Mouse (Mus musculus) intestine, embryonic 14.5 days (tissue): ENCODE measurements around the gene Cnnm3. TPM values are rescaled to one million over a fixed set of nuclear protein-coding genes. Genes with fewer than 3 reads are reported as not detected.
A peak's percentile ranks its signal among the peaks of the same experiment; 100 is the strongest.

Experiments
- ATAC-seq: fragments of 200-750 bp; cut with Nextera tagmentation; replicated peaks from 2 replicates; pipeline ENCODE4 v1.8.0; 2017; ENCODE audit warnings: low read depth, moderate number of reproducible peaks, moderate TSS enrichment, moderate library complexity; ENCODE audit not compliant: low FRiP score, low TSS enrichment
- DNase-seq: peaks from one replicate; pipeline ENCODE4 v3.0.0-alpha.2; 2018; ENCODE audit warnings: low spot score
- H3K27ac ChIP-seq: fragments of 300-500 bp; sonication (generic); 2 replicates; pipeline ENCODE4 v1.5.1; 2014; ENCODE audit warnings: low read depth, mild to moderate bottlenecking, control low read depth
- H3K27me3 ChIP-seq: fragments of 300-500 bp; sonication (generic); replicated peaks from 2 replicates; pipeline ENCODE4 v1.6.1; 2014; ENCODE audit warnings: low read length, control low read depth; ENCODE audit not compliant: control insufficient read depth, insufficient read depth
- H3K36me3 ChIP-seq: fragments of 300-500 bp; sonication (generic); 2 replicates; pipeline ENCODE4 v1.6.1; 2014; ENCODE audit warnings: low read length, control low read depth; ENCODE audit not compliant: control insufficient read depth, insufficient read depth
- H3K4me1 ChIP-seq: fragments of 300-500 bp; sonication (generic); replicated peaks from 2 replicates; pipeline ENCODE4 v1.6.1; 2014; ENCODE audit warnings: low read length, control low read depth, mixed read lengths; ENCODE audit not compliant: control insufficient read depth, insufficient read depth
- H3K4me2 ChIP-seq: fragments of 300-500 bp; sonication (generic); 2 replicates; pipeline ENCODE4 v1.6.1; 2014; ENCODE audit warnings: low read length
- H3K4me3 ChIP-seq: fragments of 300-500 bp; sonication (generic); 2 replicates; pipeline ENCODE4 v1.5.1; 2014; ENCODE audit warnings: low read depth, low read length, control low read depth, mixed read lengths
- H3K9ac ChIP-seq: fragments of 300-500 bp; sonication (generic); 2 replicates; pipeline ENCODE4 v1.6.1; 2014; ENCODE audit warnings: mild to moderate bottlenecking, low read length
- H3K9me3 ChIP-seq: fragments of 300-500 bp; sonication (generic); 2 replicates; pipeline ENCODE4 v1.6.1; 2016; ENCODE audit warnings: low read length, control low read depth; ENCODE audit not compliant: control insufficient read depth
- WGBS: fragments of 180-500 bp; shearing (Covaris S2); extraction: QIAGEN DNeasy Blood & Tissue Kit; methylation state at CpG from one replicate; pipeline ENCODE4 v1.1.7; 2014; 5-methylcytosine and 5-hydroxymethylcytosine counted together
- polyA plus RNA-seq: library from polyadenylated mRNA; unstranded; fragments of >200 nt; fragmentation: Nextera tagmentation; extraction: Ambion mirVana; gene quantifications from 2 replicates; pipeline ENCODE4 v1.2.1, GENCODE M21; 2014

Cnnm3 gene
- polyA plus RNA-seq = 5.4 and 6.2 TPM in 2 replicates

GRCm38 (mm10) chr1:36511289-36512021 lies at the start of gene Cnnm3:
Gene Cnnm3 (plus strand): TSS chr1:36511867.
- Histone ChIP-seq H3K4me1 (peaks cover 14% of the 10 kb centered on the region), H3K36me3 (peaks cover 13% of the 10 kb centered on the region), H3K27me3 (no peaks in the 10 kb centered on the region), H3K4me2 (peak within 1 kb of the TSS; percentile 91), H3K9me3 (no peaks in the 10 kb centered on the region), H3K27ac (peak within 1 kb of the TSS; percentile 96), H3K9ac (peak within 1 kb of the TSS; percentile 74), H3K4me3 (peak within 1 kb of the TSS; percentile 96)
- peak; percentile 98 for ATAC-seq
- 2% methylated on average over 47 of the region's 51 CpGs for WGBS
- peak; percentile 100 for DNase-seq

- H3K4me1 ChIP-seq = no peaks in the 10 kb centered on the region
- H3K4me3 ChIP-seq = no peak overlapping the region
- DNase-seq (no peak), ATAC-seq (no peak)
- no peaks in the 10 kb centered on the region for H3K9me3 ChIP-seq
- no peak overlapping the region for H3K27ac ChIP-seq
- H3K27me3 ChIP-seq = no peaks in the 10 kb centered on the region
- no peak overlapping the region for H3K4me2 ChIP-seq
- no peak overlapping the region for H3K9ac ChIP-seq
- no peaks in the 10 kb centered on the region for H3K36me3 ChIP-seq
- 18% methylated on average over 4 of the region's 4 CpGs for WGBS
Measured at GRCm38 (mm10) chr1:36465641-36466160, 46.0 kb upstream of the Cnnm3 start.

GRCm38 (mm10) chr1:36467446-36467845 lies 44.2 kb upstream of the Cnnm3 start:
- WGBS = 59% methylated on average over 5 of the region's 5 CpGs
- Histone ChIP-seq H3K36me3 (no peaks in the 10 kb centered on the region), H3K4me1 (peaks cover 4% of the 10 kb centered on the region), H3K4me2 (no peak overlapping the region), H3K27ac (no peak overlapping the region), H3K9me3 (no peaks in the 10 kb centered on the region), H3K27me3 (no peaks in the 10 kb centered on the region), H3K9ac (no peak overlapping the region), H3K4me3 (no peak overlapping the region)
- no peak for ATAC-seq
- DNase-seq = no peak

- Histone ChIP-seq H3K4me1 (peaks cover 29% of the 10 kb centered on the region), H3K27ac (no peak overlapping the region), H3K4me3 (no peak overlapping the region), H3K36me3 (no peaks in the 10 kb centered on the region), H3K27me3 (no peaks in the 10 kb centered on the region), H3K9ac (no peak overlapping the region), H3K9me3 (no peaks in the 10 kb centered on the region), H3K4me2 (no peak overlapping the region)
- ATAC-seq = no peak
- WGBS = 44% methylated on average over 2 of the region's 2 CpGs
- no peak for DNase-seq
Measured at GRCm38 (mm10) chr1:36469811-36470444, 41.7 kb upstream of the Cnnm3 start.

GRCm38 (mm10) chr1:36471181-36472105 lies 40.2 kb upstream of the Cnnm3 start, which contains the start of gene Cnnm4:
Gene Cnnm4 (plus strand): TSS chr1:36471620.
- ATAC-seq = peak; percentile 89
- WGBS = 3% methylated on average over 77 of the region's 98 CpGs
- DNase-seq = peak; percentile 94
- no peaks in the 10 kb centered on the region for H3K9me3 ChIP-seq
- H3K36me3 ChIP-seq = no peaks in the 10 kb centered on the region
- peak within 1 kb of the TSS; percentile 73 for H3K9ac ChIP-seq
- H3K4me2 ChIP-seq = peak within 1 kb of the TSS; percentile 59
- H3K4me3 ChIP-seq = peak within 1 kb of the TSS; percentile 67
- peaks cover 39% of the 10 kb centered on the region for H3K4me1 ChIP-seq
- no peaks in the 10 kb centered on the region for H3K27me3 ChIP-seq
- H3K27ac ChIP-seq = peak within 1 kb of the TSS; percentile 43; the same call in 1 of the 2 replicates

- Histone ChIP-seq H3K4me3 (peak overlapping the region; percentile 67), H3K4me1 (peaks cover 39% of the 10 kb centered on the region), H3K9me3 (no peaks in the 10 kb centered on the region), H3K27me3 (no peaks in the 10 kb centered on the region), H3K27ac (no peak overlapping the region), H3K36me3 (no peaks in the 10 kb centered on the region), H3K4me2 (peak overlapping the region; percentile 59), H3K9ac (peak overlapping the region; percentile 73)
- DNase-seq = no peak
- peak; percentile 4; the same call in 1 of the 2 replicates for ATAC-seq
- WGBS = 13% methylated on average over 18 of the region's 18 CpGs
Measured at GRCm38 (mm10) chr1:36472106-36472440, 39.6 kb upstream of the Cnnm3 start.

- H3K4me3 ChIP-seq = peak overlapping the region; percentile 67
- no peaks in the 10 kb centered on the region for H3K36me3 ChIP-seq
- H3K4me1 ChIP-seq = peaks cover 46% of the 10 kb centered on the region
- H3K27ac ChIP-seq = no peak overlapping the region
- ATAC-seq (no peak), DNase-seq (no peak)
- 0 out of 2 replicates have a peak overlapping the region, but pooled peaks have one; percentile 10 for H3K9ac ChIP-seq
- no peaks in the 10 kb centered on the region for H3K9me3 ChIP-seq
- WGBS = 80% methylated on average over 10 of the region's 10 CpGs
- no peaks in the 10 kb centered on the region for H3K27me3 ChIP-seq
- H3K4me2 ChIP-seq = peak overlapping the region; percentile 59
Measured at GRCm38 (mm10) chr1:36473211-36473780, 38.4 kb upstream of the Cnnm3 start.

GRCm38 (mm10) chr1:36474646-36475045 lies 37.0 kb upstream of the Cnnm3 start:
- Histone ChIP-seq H3K4me3 (peak overlapping the region; percentile 67), H3K9ac (0 out of 2 replicates have a peak overlapping the region, but pooled peaks have one; percentile 29), H3K9me3 (no peaks in the 10 kb centered on the region), H3K36me3 (no peaks in the 10 kb centered on the region), H3K27me3 (no peaks in the 10 kb centered on the region), H3K4me1 (peaks cover 46% of the 10 kb centered on the region), H3K4me2 (peak overlapping the region; percentile 59), H3K27ac (0 out of 2 replicates have a peak overlapping the region, but pooled peaks have one; percentile 64)
- WGBS = 65% methylated on average over 3 of the region's 3 CpGs
- ATAC-seq (no peak), DNase-seq (no peak)
